In the genomic region with DNA sequence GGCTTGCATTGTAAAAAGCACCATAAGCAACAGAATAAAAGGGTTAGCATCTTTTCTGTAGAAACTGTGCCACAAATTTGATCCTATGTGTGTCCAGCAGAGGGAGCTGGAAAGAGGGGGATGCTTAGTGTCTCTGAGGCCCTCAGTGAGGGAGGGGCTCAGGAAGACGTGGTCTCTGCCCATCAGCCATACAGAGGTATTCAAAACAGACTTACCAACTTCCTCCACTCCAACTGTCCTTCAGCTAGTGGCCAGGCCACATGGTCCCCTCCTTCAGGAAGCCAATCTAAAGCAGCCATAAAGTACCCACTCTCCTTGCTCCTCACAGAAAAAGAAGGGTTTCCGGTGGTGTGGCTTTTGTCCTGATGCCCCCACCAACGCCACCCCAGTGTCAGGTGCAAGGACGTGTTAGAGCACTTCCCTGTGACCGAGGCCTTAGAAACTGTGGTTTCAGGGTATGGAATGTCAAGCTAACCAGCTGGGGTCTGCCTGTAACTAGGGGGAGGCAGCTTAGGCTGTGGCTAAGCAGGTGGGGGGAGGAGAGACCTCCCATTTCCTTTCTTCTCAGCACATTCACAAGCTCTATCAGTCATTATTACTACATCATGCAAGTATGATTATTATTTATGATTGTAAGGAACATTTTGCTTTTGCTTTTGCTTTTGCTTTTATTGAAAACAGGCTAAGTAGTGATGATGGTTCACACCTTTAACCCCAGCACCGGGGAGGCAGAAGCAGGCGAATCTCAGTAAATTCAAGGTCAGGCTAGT, we compare ENCODE assay signal across 8 mouse cellular contexts. TPM values are rescaled to one million over a fixed set of nuclear protein-coding genes. Genes with fewer than 3 reads are reported as not detected.
DNase-seq lines count a peak whose midpoint lies in the region; ATAC-seq and TF ChIP-seq lines count a peak whose summit lies in the region.

No protein-coding gene starts in this region.

- POLR2A ChIA-PET in Patski (lab: Charles Lee): no interaction called here

- H3K27ac ChIP-seq in lung, embryonic 14.5 days (ENCODE audit: low read depth): no peak overlapping the region
- H3K27ac ChIP-seq in small intestine, adult 2 months (ENCODE audit: insufficient read depth, low read depth, low read length): peak overlapping the region; percentile 27; the same call in 1 of the 2 replicates
- no peak overlapping the region for H3K27ac ChIP-seq in kidney, embryonic 15.5 days

- H3K9ac ChIP-seq in lung, embryonic 14.5 days: no peak overlapping the region
- no peak overlapping the region for H3K9ac ChIP-seq in kidney, embryonic 15.5 days

- 65% methylated on average over 7 of the region's 7 CpGs for WGBS in lung, embryonic 14.5 days
- WGBS in small intestine, adult 2 months: 53% methylated on average over 7 of the region's 7 CpGs
- WGBS in kidney, embryonic 15.5 days: 68% methylated on average over 7 of the region's 7 CpGs

- in situ Hi-C loops in Patski (cut with MboI; ENCODE audit: low pct_unique_long_range_greater_than_20kb): loop anchor here (25.0 kb wide), 1 partner anchor 1926 kb away; no protein-coding TSS in a partner anchor

- H3K4me2 ChIP-seq in lung, embryonic 14.5 days: no peak overlapping the region
- H3K4me2 ChIP-seq in kidney, embryonic 15.5 days: no peak overlapping the region

- no peak for TF ChIP-seq POLR2A in small intestine, adult 2 months (IDR thresholded peaks at IDR 0.05; ENCODE audit: low read depth, low read length)

- DNase-seq in lung, embryonic 14.5 days: peak; percentile 24
- DNase-seq in lung, postnatal 25 days (ENCODE audit: low spot score): no peak
- no peak for DNase-seq in Patski (ENCODE audit: low read depth, low spot score)
- peak; percentile 13 for DNase-seq in forelimb bud, embryonic 11.5 days (ENCODE audit: low read depth, low spot score)
- no peak for DNase-seq in heart, postnatal 4 days
- DNase-seq in kidney, postnatal 36 days: no peak

- CTCF ChIA-PET in Patski (lab: Charles Lee): interaction anchor here (1.5 kb wide), 1 partner anchor 10 kb away, joined by 4 read pairs; no protein-coding TSS in a partner anchor

- H3K36me3 ChIP-seq in lung, embryonic 14.5 days (ENCODE audit: insufficient read depth): peaks cover 13% of the 10 kb centered on the region; the same call in 1 of the 2 replicates
- H3K36me3 ChIP-seq in small intestine, adult 2 months (ENCODE audit: control insufficient read depth, insufficient read depth, low read length): no peaks in the 10 kb centered on the region
- peaks cover 27% of the 10 kb centered on the region; the same call in 1 of the 2 replicates for H3K36me3 ChIP-seq in kidney, embryonic 15.5 days

- TF ChIP-seq CTCF in lung, embryonic 14.5 days (IDR thresholded peaks at IDR 0.05; ENCODE audit: low read depth): peak; percentile 57
- TF ChIP-seq CTCF in Patski (IDR thresholded peaks at IDR 0.05): peak; percentile 66
- TF ChIP-seq CTCF in small intestine, adult 2 months (IDR thresholded peaks at IDR 0.05; ENCODE audit: extremely low read depth, insufficient read length, insufficient replicate concordance, low read depth, low read length): peak; percentile 40; the same call in 1 of the 2 replicates

- no peak overlapping the region for H3K4me3 ChIP-seq in lung, embryonic 14.5 days (ENCODE audit: low read depth, low read length)
- H3K4me3 ChIP-seq in small intestine, adult 2 months (ENCODE audit: low read depth, low read length): no peak overlapping the region
- H3K4me3 ChIP-seq in kidney, embryonic 15.5 days (replicated peaks): no peak overlapping the region

- peak; percentile 67; the same call in 1 of the 2 replicates for ATAC-seq in lung, embryonic 14.5 days (ENCODE audit: insufficient read depth)
- ATAC-seq in Patski: peak; percentile 51
- ATAC-seq in kidney, embryonic 15.5 days (replicated peaks; ENCODE audit: low FRiP score): no peak

- H3K9me3 ChIP-seq in lung, embryonic 14.5 days (ENCODE audit: low read depth, low read length): no peaks in the 10 kb centered on the region
- H3K9me3 ChIP-seq in kidney, embryonic 15.5 days (replicated peaks): no peaks in the 10 kb centered on the region

- no peaks in the 10 kb centered on the region for H3K4me1 ChIP-seq in lung, embryonic 14.5 days (ENCODE audit: insufficient read depth)
- peaks cover 11% of the 10 kb centered on the region; the same call in 1 of the 2 replicates for H3K4me1 ChIP-seq in small intestine, adult 2 months (ENCODE audit: control insufficient read depth, insufficient read depth, insufficient read length, low read length)
- 0 out of 2 replicates have a peak, but pooled peaks cover 3% of the 10 kb centered on the region for H3K4me1 ChIP-seq in kidney, embryonic 15.5 days

- no peaks in the 10 kb centered on the region for H3K27me3 ChIP-seq in lung, embryonic 14.5 days (ENCODE audit: insufficient read depth, low read length)
- no peaks in the 10 kb centered on the region for H3K27me3 ChIP-seq in Patski
- H3K27me3 ChIP-seq in small intestine, adult 2 months (ENCODE audit: control insufficient read depth, insufficient read depth, low read length): no peaks in the 10 kb centered on the region
- no peaks in the 10 kb centered on the region for H3K27me3 ChIP-seq in kidney, embryonic 15.5 days

RNA-seq across cellular contexts. Expression of a gene that starts 7.1 kb away (rescaled TPM):
- polyA plus RNA-seq in lung, embryonic 14.5 days (2014; fragmentation: Nextera tagmentation; extraction: Ambion mirVana): 1.4 and 1.7 TPM in 2 replicates
- 3.5 TPM for polyA plus RNA-seq in Patski (2021)
- 0.42 and 1.3 TPM in 2 replicates for polyA plus RNA-seq in small intestine, adult 2 months (2012; rRNA removed)
- under 1 TPM; 0.50 to 0.55 TPM for total RNA-seq in heart, postnatal 4 days (2021)
- 1.6 and 1.9 TPM in 2 replicates for polyA plus RNA-seq in kidney, embryonic 15.5 days (2015; fragmentation: Nextera tagmentation; extraction: Ambion mirVana)

RNA-seq across cellular contexts. Expression of a gene that starts 46.7 kb away (rescaled TPM):
- polyA plus RNA-seq in lung, embryonic 14.5 days (2014; fragmentation: Nextera tagmentation; extraction: Ambion mirVana): 11.9 and 14.0 TPM in 2 replicates
- polyA plus RNA-seq in Patski (2021): 9.4 TPM
- 0.20 and 0.25 TPM in 2 replicates for polyA plus RNA-seq in small intestine, adult 2 months (2012; rRNA removed)
- total RNA-seq in heart, postnatal 4 days (2021): 1 to 10 TPM; 4.7 to 6.3 TPM
- 13.0 and 13.7 TPM in 2 replicates for polyA plus RNA-seq in kidney, embryonic 15.5 days (2015; fragmentation: Nextera tagmentation; extraction: Ambion mirVana)

RNA-seq across cellular contexts. Expression of a gene that starts 49.3 kb away (rescaled TPM):
- 5.8 and 6.3 TPM in 2 replicates for polyA plus RNA-seq in lung, embryonic 14.5 days (2014; fragmentation: Nextera tagmentation; extraction: Ambion mirVana)
- 94.5 TPM for polyA plus RNA-seq in Patski (2021)
- polyA plus RNA-seq in small intestine, adult 2 months (2012; rRNA removed): 38.6 and 53.2 TPM in 2 replicates
- total RNA-seq in heart, postnatal 4 days (2021): 1 to 10 TPM; 3.8 to 3.9 TPM
- 3.8 and 4.3 TPM in 2 replicates for polyA plus RNA-seq in kidney, embryonic 15.5 days (2015; fragmentation: Nextera tagmentation; extraction: Ambion mirVana)

Comparison
In these comparisons a context has a peak if more than half of its experiments do, and no peak if none do; other contexts are left out.
1. DNase-seq: peak in lung, embryonic 14.5 days (single experiment) and forelimb bud, embryonic 11.5 days (single experiment); none in lung, postnatal 25 days (single experiment), Patski (single experiment), heart, postnatal 4 days (single experiment) and kidney, postnatal 36 days (0 of 2).
2. Peak in every context shown above with its lines, with median percentiles within 50 percentile points of each other: CTCF ChIP-seq.